Mouse (Mus musculus) E14TG2a.4 (cell line): Measurements from ENCODE around the gene Samd1.

Experiments used
- H3K27me3 ChIP-seq: 2 replicates; pipeline ENCODE4 v1.6.1; 2014; ENCODE audit warnings: low read length, control low read depth; ENCODE audit not compliant: insufficient read depth
- H3K36me3 ChIP-seq: 2 replicates; pipeline ENCODE4 v1.6.1; 2014; ENCODE audit warnings: low read length, control low read depth; ENCODE audit not compliant: insufficient read depth
- H3K4me1 ChIP-seq: replicated peaks from 2 replicates; pipeline ENCODE4 v1.6.1; 2014; ENCODE audit warnings: low read depth, low read length, control low read depth
- H3K4me3 ChIP-seq: replicated peaks from 2 replicates; pipeline ENCODE4 v1.5.1; 2014; ENCODE audit warnings: mild to moderate bottlenecking, low read length
- H3K9me3 ChIP-seq: 2 replicates; pipeline ENCODE4 v1.6.1; 2014; ENCODE audit warnings: low read length, control low read depth
- CTCF ChIP-seq: conservative IDR thresholded peaks from 2 replicates; pipeline ENCODE4 v1.5.1; 2014; ENCODE audit warnings: low read length
- NANOG ChIP-seq: IDR thresholded peaks from 2 replicates; pipeline ENCODE4 v1.6.1; 2014; ENCODE audit warnings: borderline replicate concordance, low read length, mixed read lengths
- POU5F1 ChIP-seq: IDR thresholded peaks from 2 replicates; pipeline ENCODE4 v1.6.1; 2014; ENCODE audit warnings: low read length, borderline replicate concordance

The Samd1 gene

DNA sequence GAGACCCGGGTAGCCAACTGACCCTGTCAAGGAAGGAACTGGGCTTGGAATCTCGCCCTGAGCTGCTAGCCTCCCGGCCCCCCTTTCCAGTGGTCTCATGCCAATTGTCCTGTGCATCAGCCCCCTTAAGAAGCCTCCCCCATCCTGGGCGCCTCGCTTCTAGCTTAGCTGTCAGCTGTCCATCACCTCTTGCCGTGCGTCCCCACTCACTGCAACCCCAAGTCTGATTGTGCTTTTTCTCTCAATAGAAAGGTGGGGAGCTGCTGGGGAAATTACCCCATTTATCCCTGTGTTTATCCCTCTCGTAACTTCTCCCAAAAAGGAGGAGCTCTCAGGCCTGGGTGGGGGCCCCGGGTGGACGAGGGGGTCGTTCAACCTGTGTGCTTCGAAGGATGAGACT is 1.5 kb upstream of the Samd1 start:
- TF ChIP-seq POU5F1 (no peak), CTCF (no peak), NANOG (no peak)

DNA sequence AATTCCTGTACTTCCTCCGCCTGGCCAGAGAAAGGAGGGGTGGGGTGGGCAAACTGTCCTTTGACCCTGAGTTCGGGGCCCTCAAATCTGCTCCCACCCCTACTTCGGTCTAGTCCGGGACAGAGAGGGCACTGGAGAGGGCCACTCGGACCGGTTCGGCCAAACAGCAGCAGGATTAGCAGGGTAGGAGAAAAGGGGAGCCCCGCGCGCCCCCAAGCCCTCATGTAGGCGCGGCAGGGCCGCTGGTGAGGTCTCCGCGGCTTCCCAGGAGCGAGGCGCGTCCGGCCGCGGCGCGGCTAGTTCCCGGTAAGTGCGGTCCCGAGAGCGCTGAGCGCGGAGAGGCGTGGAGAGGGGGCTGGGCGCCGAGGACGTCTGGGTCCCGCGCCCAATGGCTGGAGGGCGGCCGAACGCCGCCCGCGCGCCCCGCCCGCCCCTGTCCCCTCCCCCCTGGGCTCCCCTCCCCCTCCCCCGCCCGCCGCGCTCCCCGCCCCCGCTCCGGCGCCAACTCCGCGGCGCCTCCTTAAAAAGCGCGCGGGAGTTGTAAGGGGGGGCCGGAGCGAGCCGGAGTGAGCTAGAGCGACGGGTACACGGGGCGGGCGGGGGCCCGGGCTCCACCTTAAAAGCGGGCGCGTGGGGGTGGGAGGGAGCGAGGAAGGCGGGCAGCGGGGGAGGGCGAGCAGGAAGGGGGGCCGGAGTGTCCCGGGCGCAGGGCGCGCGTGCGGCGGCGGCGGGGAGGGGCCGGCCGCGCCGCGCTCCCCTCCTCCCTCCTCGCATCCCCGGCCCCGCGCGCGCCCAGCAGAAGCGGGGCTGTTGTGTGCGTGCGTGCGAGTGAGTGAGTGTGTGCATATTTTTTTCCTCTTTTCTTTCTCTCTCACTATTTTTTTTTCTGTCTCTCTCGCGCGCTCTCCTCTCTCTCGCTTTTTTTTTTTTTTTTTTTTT is 636 bp upstream of the Samd1 start:
- Histone ChIP-seq H3K9me3 (no peaks in the 10 kb centered on the region), H3K27me3 (peaks cover 30% of the 10 kb centered on the region), H3K4me1 (peaks cover 44% of the 10 kb centered on the region), H3K36me3 (peaks cover 40% of the 10 kb centered on the region), H3K4me3 (peak overlapping the region; percentile 85)
- no peak for TF ChIP-seq POU5F1

More for the DNA sequence above, 1.5 kb upstream of the Samd1 start:
- Histone ChIP-seq H3K36me3 (peaks cover 47% of the 10 kb centered on the region), H3K4me3 (peak overlapping the region; percentile 85), H3K4me1 (peaks cover 39% of the 10 kb centered on the region), H3K27me3 (peaks cover 25% of the 10 kb centered on the region), H3K9me3 (no peaks in the 10 kb centered on the region)

- peaks cover 54% of the 10 kb centered on the region for H3K4me1 ChIP-seq
- peak overlapping the region; percentile 86 for H3K4me3 ChIP-seq
- peaks cover 50% of the 10 kb centered on the region for H3K36me3 ChIP-seq
- H3K9me3 ChIP-seq = no peaks in the 10 kb centered on the region
- H3K27me3 ChIP-seq = peaks cover 40% of the 10 kb centered on the region
- TF ChIP-seq POU5F1 (no peak), NANOG (no peak), CTCF (peak; percentile 43)
These were observed 972 bp downstream of the Samd1 start for GRCm38 (mm10) chr8:83998231-83999056.

DNA sequence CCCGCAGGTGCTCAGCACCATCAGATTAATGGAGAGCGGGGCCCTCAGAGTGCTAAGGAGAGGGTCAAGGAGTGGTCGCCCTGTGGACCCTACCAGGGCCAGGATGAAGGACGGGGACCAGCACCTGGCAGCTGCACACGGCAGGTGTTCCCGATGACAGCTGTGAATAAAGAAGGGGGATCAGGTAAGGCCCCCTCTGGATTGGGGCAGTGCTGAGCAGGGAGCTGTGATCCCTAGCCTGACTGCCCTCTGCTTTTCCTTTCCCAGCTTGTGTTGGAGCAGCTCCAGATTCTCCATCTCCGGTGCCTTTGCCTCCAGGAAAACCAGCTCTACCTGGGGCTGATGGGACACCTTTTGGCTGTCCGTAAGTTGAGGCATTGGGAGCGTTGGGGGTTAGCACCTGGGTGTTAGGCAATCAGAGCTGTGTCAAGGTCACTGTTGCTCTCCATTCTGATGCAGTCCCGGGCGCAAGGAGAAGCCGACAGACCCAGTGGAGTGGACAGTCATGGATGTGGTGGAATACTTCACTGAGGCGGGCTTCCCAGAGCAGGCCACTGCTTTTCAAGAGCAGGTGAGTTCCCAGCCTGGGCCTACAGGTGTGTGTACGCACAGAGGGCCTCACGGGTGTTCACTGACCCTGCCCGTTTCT is 1.7 kb downstream of the Samd1 start:
- Histone ChIP-seq H3K4me1 (peaks cover 61% of the 10 kb centered on the region), H3K9me3 (no peaks in the 10 kb centered on the region), H3K4me3 (peak overlapping the region; percentile 86), H3K27me3 (peaks cover 42% of the 10 kb centered on the region), H3K36me3 (peaks cover 50% of the 10 kb centered on the region)
- TF ChIP-seq NANOG (no peak), CTCF (no peak), POU5F1 (no peak)

GRCm38 (mm10) chr8:83999825-84000224 is 2.4 kb downstream of the Samd1 start:
- Histone ChIP-seq H3K4me1 (peaks cover 64% of the 10 kb centered on the region), H3K27me3 (peaks cover 38% of the 10 kb centered on the region), H3K4me3 (peak overlapping the region; percentile 86; the same call in 1 of the 2 replicates), H3K36me3 (peaks cover 44% of the 10 kb centered on the region), H3K9me3 (no peaks in the 10 kb centered on the region)
- TF ChIP-seq POU5F1 = no peak
- no peak for TF ChIP-seq CTCF
- TF ChIP-seq NANOG = no peak

- Histone ChIP-seq H3K4me3 (peak within 1 kb of the TSS; percentile 76), H3K36me3 (peaks cover 41% of the 10 kb centered on the region), H3K4me1 (peaks cover 61% of the 10 kb centered on the region), H3K9me3 (no peaks in the 10 kb centered on the region), H3K27me3 (peaks cover 24% of the 10 kb centered on the region)
- TF ChIP-seq CTCF (no peak), POU5F1 (no peak), NANOG (no peak)
These were observed 4.0 kb downstream of the Samd1 start, which contains the start of gene 1700067K01Rik for GRCm38 (mm10) chr8:84001281-84002000. TSS of gene 1700067K01Rik (plus strand) at chr8:84001502.

DNA sequence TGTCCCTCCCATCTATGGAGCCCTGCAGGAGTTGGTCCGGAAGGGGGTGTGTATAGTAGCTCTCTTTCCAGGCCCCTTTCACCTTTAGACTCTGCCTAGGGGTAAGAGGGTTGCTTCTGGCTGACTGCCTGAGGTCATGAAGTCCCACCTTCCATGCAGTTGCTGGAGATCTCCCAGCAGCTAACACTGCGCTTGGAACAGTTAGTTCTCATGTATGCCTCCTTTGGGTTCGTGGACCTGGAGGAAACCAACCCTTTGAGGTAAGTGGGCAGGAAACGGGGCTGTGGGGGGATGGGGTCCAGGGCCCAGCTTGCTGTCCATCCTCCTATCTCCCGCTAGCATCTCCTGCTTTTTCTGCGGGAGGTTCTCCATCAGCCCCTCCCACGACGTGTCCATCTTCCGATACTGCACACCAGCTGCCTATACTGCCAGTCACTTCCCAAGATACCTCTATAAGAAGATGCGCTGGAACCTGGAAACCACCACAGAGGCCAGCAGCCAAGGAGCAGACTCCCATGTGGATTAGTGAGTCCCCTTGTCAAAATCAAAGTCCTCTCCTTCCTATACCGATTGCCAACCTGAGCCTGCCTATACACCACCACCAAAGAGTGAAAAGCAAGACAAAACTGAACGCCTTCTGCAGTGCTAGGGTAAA is 5.6 kb downstream of the Samd1 start:
- peaks cover 23% of the 10 kb centered on the region for H3K27me3 ChIP-seq
- H3K4me3 ChIP-seq = no peak overlapping the region
- H3K4me1 ChIP-seq = peaks cover 69% of the 10 kb centered on the region
- peaks cover 41% of the 10 kb centered on the region for H3K36me3 ChIP-seq
- no peaks in the 10 kb centered on the region for H3K9me3 ChIP-seq
- no peak for TF ChIP-seq POU5F1
- TF ChIP-seq CTCF = no peak
- no peak for TF ChIP-seq NANOG
